Mouse (Mus musculus) ovary, postnatal 36 days (tissue): ENCODE measurements around the gene Siglecf.

Source experiments
- DNase-seq: peaks from one replicate; pipeline ENCODE4 v3.0.0; 2022; ENCODE audit warnings: low spot score, mixed read lengths

Siglecf gene

DNA sequence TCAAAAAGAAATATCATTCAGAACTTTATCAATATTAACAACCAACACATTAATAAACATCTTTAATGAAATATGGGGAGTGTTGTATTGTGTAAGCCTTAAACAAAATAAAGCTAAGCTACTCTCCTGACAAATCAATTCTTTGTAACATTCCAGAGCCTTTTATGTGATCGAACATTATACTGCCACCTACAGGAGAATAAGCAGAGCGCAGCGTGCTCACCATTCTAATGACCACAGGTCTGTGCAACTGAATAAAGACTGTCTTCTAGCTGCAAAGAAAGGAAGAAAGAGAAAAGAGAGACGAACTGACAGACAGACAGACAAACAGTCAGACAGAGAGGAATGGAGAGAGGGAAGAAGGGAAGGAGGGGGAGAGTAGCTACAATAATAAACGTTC is 27.1 kb downstream of the Siglecf start:
- no peak for DNase-seq

DNA sequence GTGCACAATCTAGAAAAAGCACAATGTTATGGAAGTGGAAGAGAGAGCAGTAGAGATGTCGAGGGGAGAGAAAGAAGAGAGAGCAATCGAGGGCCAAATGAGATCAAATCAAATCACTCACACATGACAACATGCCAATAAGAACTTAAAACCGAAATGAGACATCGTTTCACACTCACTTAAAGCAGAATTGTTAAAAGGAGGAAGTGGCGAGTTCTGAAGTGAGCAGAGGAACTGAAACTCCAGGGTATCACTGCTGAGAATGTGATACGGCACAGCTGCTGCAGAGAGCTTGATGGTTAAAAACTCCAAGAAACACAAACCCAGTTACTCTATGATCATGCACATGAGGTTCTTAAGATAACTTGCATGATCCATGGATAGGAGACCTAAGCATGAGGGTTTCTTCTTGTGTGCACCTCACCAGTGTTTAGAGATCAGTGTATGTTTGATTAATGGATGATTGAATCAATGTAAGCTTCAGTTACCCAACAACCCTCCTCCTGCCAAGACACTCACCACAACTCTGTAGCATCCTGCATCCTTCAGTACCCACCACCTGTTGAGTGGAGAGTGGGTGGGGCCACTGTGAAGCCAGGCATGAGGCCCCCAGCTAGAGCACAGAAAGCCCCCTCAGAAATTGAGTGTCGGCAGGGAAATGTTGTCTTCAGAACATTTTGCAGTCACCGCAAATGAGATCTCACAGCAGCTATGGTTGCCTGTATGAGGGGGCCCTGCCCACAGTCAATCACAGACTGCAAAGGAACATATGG is 41.4 kb downstream of the Siglecf start:
- no peak for DNase-seq

DNA sequence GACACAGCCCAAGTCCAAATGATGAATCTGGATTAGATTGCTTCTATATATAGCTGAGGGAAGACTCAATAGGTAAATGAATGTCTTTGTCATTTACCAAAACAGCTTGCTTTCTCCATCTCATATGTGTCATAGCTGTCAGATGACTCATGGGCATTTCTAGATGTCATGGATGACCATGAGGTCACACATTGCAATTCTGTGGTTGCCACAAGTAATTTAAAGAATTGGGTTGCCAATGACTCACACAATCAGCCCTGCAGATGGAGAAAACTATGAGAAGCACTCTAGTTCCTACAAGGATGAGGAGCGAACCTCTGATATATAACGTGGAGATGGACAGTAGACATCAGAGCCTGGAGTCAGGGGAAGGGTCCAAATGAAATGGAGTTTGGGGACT is 48.4 kb downstream of the Siglecf start:
- DNase-seq, result no peak

DNA sequence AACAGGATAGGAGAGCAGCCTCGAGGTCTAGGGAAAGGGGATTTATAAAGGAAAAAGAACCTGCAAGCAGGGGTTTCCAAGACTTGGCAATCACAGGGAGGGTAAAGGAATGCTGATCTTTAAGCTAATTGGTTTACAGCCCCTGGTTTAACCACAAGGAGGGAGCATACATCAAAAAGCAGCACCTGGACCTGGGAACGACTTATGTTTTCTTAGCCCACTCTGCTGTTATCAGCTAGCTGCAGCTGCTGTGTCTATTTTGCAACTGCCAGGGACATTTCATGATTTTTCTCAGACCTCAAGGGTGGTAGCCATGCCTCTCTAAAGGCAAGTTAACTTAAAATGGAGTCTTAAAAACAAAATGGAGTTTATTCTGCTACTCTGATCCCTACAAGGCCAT is 51.6 kb downstream of the Siglecf start:
- DNase-seq, result no peak

DNA sequence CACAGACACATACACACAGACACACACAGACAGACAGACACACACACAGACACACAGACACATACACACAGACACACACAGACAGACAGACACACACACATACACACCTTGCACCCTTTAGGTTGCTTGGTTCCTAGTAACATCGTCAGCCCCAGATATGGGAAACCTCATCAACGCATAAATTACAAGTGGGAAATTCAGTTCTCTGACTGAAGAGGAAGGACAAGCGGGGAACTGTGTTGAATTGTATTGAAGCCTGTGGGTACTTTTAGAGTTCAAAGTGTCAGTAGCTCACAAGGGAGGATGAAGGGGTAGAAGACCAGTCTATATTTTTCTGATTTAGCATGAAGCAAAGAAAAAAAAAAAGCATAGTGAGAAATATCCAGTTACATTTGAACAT is 56.4 kb downstream of the Siglecf start:
- no peak for DNase-seq

DNA sequence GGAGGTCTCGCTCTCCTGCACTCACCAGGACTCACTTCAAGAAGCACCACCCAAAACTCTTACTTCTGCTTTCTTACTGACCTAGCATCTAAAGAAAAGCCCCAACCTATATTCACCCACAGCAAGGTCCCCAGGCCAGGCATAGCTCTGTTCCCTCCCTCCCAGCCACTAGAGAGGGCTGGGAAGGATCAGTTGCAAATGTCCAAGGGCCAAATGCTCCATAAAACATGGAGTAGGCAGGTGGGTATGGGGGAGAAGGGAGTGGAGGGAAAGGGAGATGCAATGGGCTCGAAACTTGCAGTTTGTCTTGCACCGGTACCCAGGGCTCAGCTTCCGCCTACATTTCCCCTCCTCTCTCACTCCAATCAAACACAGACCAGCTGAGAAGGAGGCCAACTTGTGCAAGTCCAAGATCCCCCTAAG is 57.0 kb downstream of the Siglecf start, which contains the start of gene Siglecg:
Siglecg (plus strand) TSS at position 74 of the 423 bp plus-strand sequence.
- no peak for DNase-seq

DNA sequence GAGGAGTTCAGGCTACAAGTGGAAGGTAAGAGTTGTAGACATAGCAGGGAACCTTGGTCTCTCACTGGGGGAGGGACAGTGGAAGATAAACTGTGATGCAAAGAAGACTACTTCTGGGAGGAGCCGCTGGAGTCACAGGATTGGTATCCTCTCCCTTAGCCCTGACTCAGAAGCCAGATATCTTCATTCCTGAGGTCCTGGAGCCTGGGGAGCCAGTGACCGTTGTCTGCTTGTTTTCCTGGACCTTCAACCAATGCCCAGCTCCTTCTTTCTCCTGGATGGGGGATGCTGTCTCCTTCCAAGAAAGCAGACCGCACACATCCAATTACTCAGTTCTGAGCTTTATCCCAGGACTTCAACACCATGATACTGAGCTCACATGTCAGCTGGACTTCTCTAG is 57.9 kb downstream of the Siglecf start:
- no peak for DNase-seq
